Mouse (Mus musculus): ENCODE measurements around the gene Snx29. TPM values are rescaled to one million over a fixed set of nuclear protein-coding genes. Genes with fewer than 3 reads are reported as not detected.

Snx29 gene
- total and polyA plus RNA-seq, 3 experiments = 1.2 to 3.2 (median 3.1) TPM

DNA sequence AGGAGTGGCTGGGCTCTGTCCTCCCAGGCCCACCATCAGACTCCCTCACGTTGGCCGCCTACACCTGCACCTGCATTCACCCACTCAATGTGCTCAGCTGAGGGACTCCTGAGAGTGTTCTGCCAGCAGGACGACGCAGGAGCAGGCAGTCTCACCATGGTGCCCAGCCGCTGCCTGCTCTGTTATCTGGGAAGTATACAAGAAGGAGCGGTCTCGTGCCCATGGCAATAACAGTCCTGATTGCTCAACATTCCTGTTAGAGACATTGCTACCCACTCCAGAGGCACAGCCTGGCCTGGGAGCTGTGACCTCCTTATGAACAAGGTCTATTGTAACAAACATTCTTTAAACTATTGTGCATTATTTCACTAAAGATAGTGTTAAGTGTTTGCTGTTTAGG, 435.2 kb downstream of the Snx29 start:
- Histone ChIP-seq H3K27ac (ENCODE audit: insufficient read depth, low read depth) (no peak overlapping the region), H3K4me3 (replicated peaks in 1 of 3; ENCODE audit: low read depth in 2 of 3, low read length in 2 of 3, poor library complexity in 1 of 3) (no peak overlapping the region), H3K9me3 (replicated peaks; ENCODE audit: low read length) (no peaks in the 10 kb centered on the region), H3K27me3 (replicated peaks) (no peaks in the 10 kb centered on the region), H3K9ac (ENCODE audit: insufficient read depth, low read depth) (no peak overlapping the region), H3K79me2 (replicated peaks; ENCODE audit: control insufficient read depth, extremely low read depth, insufficient read depth, poor library complexity, severe bottlenecking) (no peaks in the 10 kb centered on the region), H3K36me3 (replicated peaks in 1 of 2; ENCODE audit: control insufficient read depth in 1 of 2, insufficient read depth in 1 of 2, low read length in 1 of 2) (peaks cover 0 to 9% of the 10 kb centered on the region in 2 experiments), H3K4me1 (ENCODE audit: control insufficient read depth in 1 of 2, insufficient read depth in 2 of 2) (peaks cover 0 to 14% of the 10 kb centered on the region in 2 experiments; a peak in 2 of 4 replicates), H3K4me2 (ENCODE audit: insufficient read depth, low read depth, poor library complexity, severe bottlenecking) (no peak overlapping the region)
- DNase-seq (ENCODE audit: extremely low read depth) = no peak
- in situ Hi-C loops (cut with MboI; ENCODE audit: low pct_ligation_motif_present, low pct_unique_long_range_greater_than_20kb, low sequenced_read_pairs) (no loop called here), dilution Hi-C loops (cut with MboI; ENCODE audit: extremely low pct_ligation_motif_present, extremely low pct_unique_long_range_greater_than_20kb, low sequenced_read_pairs) (no loop called here)
- TF ChIP-seq TBP (conservative IDR thresholded peaks at IDR 0.05; ENCODE audit: low read depth, low read length) = no peak
- TF ChIP-seq SIN3A (IDR thresholded peaks at IDR 0.05; ENCODE audit: low read length) = no peak
- TF ChIP-seq ZKSCAN1 (IDR thresholded peaks at IDR 0.05; ENCODE audit: borderline replicate concordance, low read depth, low read length) = no peak
- no peak for TF ChIP-seq UBTF (IDR thresholded peaks at IDR 0.05; ENCODE audit: low read depth, low read length)
- TF ChIP-seq POLR2AphosphoS2 (IDR thresholded peaks at IDR 0.05; ENCODE audit: low read depth, low read length) = no peak
- TF ChIP-seq BHLHE40 (IDR thresholded peaks at IDR 0.05; ENCODE audit: low read depth, low read length) = no peak
- no peak for TF ChIP-seq HCFC1 (IDR thresholded peaks at IDR 0.05; ENCODE audit: low read depth, low read length)
- TF ChIP-seq MAX (IDR thresholded peaks at IDR 0.05; ENCODE audit: low read length) = no peak
- TF ChIP-seq JUND (conservative IDR thresholded peaks at IDR 0.05; ENCODE audit: low read depth, low read length) = no peak
- no peak for TF ChIP-seq CHD2 (IDR thresholded peaks at IDR 0.05; ENCODE audit: low read length)

DNA sequence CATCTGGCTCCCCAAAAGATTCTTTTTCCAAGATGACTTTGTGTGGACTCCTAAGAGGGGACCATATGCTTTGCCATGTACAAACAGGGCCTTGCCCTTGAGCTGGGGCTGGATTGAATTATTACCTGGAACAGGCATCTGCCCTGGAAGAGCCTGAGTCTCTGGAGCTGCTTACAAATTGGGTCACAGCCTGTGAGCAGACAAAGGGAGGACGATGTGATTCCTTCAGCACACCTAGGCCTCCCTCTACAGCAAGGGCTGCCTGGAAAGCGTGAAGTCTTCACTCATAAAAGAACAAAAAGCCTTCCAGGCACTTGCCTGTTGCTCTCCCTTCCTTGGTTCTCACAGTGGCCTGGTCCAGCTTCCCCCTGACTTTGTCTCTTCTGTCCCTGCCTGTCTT, 449.6 kb downstream of the Snx29 start:
- Histone ChIP-seq H3K4me2 (ENCODE audit: insufficient read depth, low read depth, poor library complexity, severe bottlenecking) (no peak overlapping the region), H3K4me1 (ENCODE audit: control insufficient read depth in 1 of 2, insufficient read depth in 2 of 2) (no peaks in the 10 kb centered on the region), H3K27me3 (replicated peaks) (no peaks in the 10 kb centered on the region), H3K9me3 (replicated peaks; ENCODE audit: low read length) (peaks cover 10% of the 10 kb centered on the region), H3K27ac (ENCODE audit: insufficient read depth, low read depth) (no peak overlapping the region), H3K9ac (ENCODE audit: insufficient read depth, low read depth) (no peak overlapping the region), H3K36me3 (replicated peaks in 1 of 2; ENCODE audit: control insufficient read depth in 1 of 2, insufficient read depth in 1 of 2, low read length in 1 of 2) (no peaks in the 10 kb centered on the region), H3K79me2 (replicated peaks; ENCODE audit: control insufficient read depth, extremely low read depth, insufficient read depth, poor library complexity, severe bottlenecking) (no peaks in the 10 kb centered on the region), H3K4me3 (replicated peaks in 1 of 3; ENCODE audit: low read depth in 2 of 3, low read length in 2 of 3, poor library complexity in 1 of 3) (no peak overlapping the region)
- no peak for DNase-seq (ENCODE audit: extremely low read depth)
- in situ Hi-C loops (cut with MboI; ENCODE audit: low pct_ligation_motif_present, low pct_unique_long_range_greater_than_20kb, low sequenced_read_pairs) = no loop called here
- dilution Hi-C loops (cut with MboI; ENCODE audit: extremely low pct_ligation_motif_present, extremely low pct_unique_long_range_greater_than_20kb, low sequenced_read_pairs) = no loop called here
- TF ChIP-seq IRF4 (IDR thresholded peaks at IDR 0.05; ENCODE audit: low read depth, low read length) = no peak
- no peak for TF ChIP-seq GABPA (IDR thresholded peaks at IDR 0.05; ENCODE audit: insufficient replicate concordance, low read depth, low read length)
- TF ChIP-seq SMC3 (IDR thresholded peaks at IDR 0.05; ENCODE audit: low read depth, low read length) = no peak
- TF ChIP-seq TBP (conservative IDR thresholded peaks at IDR 0.05; ENCODE audit: low read depth, low read length) = no peak
- TF ChIP-seq ZNF384 (IDR thresholded peaks at IDR 0.05; ENCODE audit: low read depth, low read length) = no peak
- TF ChIP-seq RCOR1 (conservative IDR thresholded peaks at IDR 0.05; ENCODE audit: low read depth, low read length) = no peak

DNA sequence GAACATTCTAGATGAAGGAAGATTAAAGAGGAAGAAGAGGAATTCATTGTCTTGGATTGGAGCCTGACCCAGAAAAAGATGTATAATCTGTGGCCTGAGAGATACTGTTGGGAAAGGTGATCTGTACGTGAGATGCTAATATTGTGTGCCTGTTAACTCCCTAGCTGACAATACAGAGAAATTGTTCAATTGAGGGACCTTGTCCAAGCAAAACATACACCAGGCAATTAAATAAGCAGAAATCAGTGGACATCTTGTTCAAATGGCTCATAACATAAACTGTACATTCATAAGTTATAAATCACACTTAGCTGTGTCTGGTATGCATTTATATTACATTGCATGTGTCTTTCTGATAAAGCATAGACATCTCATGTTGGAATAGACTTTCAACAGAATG, 451.6 kb downstream of the Snx29 start:
- dilution Hi-C loops (cut with MboI; ENCODE audit: extremely low pct_ligation_motif_present, extremely low pct_unique_long_range_greater_than_20kb, low sequenced_read_pairs) = no loop called here
- H3K9me3 ChIP-seq (replicated peaks; ENCODE audit: low read length) = peaks cover 7% of the 10 kb centered on the region
- in situ Hi-C loops (cut with MboI; ENCODE audit: low pct_ligation_motif_present, low pct_unique_long_range_greater_than_20kb, low sequenced_read_pairs) = no loop called here
- no peaks in the 10 kb centered on the region for H3K79me2 ChIP-seq (replicated peaks; ENCODE audit: control insufficient read depth, extremely low read depth, insufficient read depth, poor library complexity, severe bottlenecking)
- no peaks in the 10 kb centered on the region for H3K36me3 ChIP-seq (replicated peaks in 1 of 2; ENCODE audit: control insufficient read depth in 1 of 2, insufficient read depth in 1 of 2, low read length in 1 of 2)
- no peaks in the 10 kb centered on the region for H3K4me1 ChIP-seq (ENCODE audit: control insufficient read depth in 1 of 2, insufficient read depth in 2 of 2)
- no peak overlapping the region for H3K4me2 ChIP-seq (ENCODE audit: insufficient read depth, low read depth, poor library complexity, severe bottlenecking)
- TF ChIP-seq CHD2 (IDR thresholded peaks at IDR 0.05; ENCODE audit: low read length) (no peak), SIN3A (IDR thresholded peaks at IDR 0.05; ENCODE audit: low read length) (no peak), RAD21 (IDR thresholded peaks at IDR 0.05; ENCODE audit: low read depth, low read length) (no peak), HCFC1 (IDR thresholded peaks at IDR 0.05; ENCODE audit: low read depth, low read length) (no peak), JUN (IDR thresholded peaks at IDR 0.05; ENCODE audit: insufficient read depth, low read depth, low read length) (no peak), ZMIZ1 (IDR thresholded peaks at IDR 0.05; ENCODE audit: low read depth, low read length) (no peak), POLR2AphosphoS2 (IDR thresholded peaks at IDR 0.05; ENCODE audit: low read depth, low read length) (no peak), ELF1 (IDR thresholded peaks at IDR 0.05; ENCODE audit: low read depth, low read length) (no peak), RCOR1 (conservative IDR thresholded peaks at IDR 0.05; ENCODE audit: low read depth, low read length) (no peak), MYC (IDR thresholded peaks at IDR 0.05; ENCODE audit: low read depth, low read length) (no peak)
- H3K27ac ChIP-seq (ENCODE audit: insufficient read depth, low read depth) = no peak overlapping the region
- no peaks in the 10 kb centered on the region for H3K27me3 ChIP-seq (replicated peaks)
- no peak overlapping the region for H3K4me3 ChIP-seq (replicated peaks in 1 of 3; ENCODE audit: low read depth in 2 of 3, low read length in 2 of 3, poor library complexity in 1 of 3)
- no peak overlapping the region for H3K9ac ChIP-seq (ENCODE audit: insufficient read depth, low read depth)
- DNase-seq (ENCODE audit: extremely low read depth) = no peak

Measured in CH12.LX (cell line).